Mouse (Mus musculus) forebrain, embryonic 13.5 days (tissue): ENCODE data around the gene Aqp3. TPM values are rescaled to one million over a fixed set of nuclear protein-coding genes. Genes with fewer than 3 reads are reported as not detected.
A peak's percentile ranks its signal among the peaks of the same experiment; 100 is the strongest.

Experiments
- ATAC-seq: fragments of 200-750 bp; cut with Nextera tagmentation; 2 replicates; pipeline ENCODE4 v1.8.0; 2017
- H3K27ac ChIP-seq: fragments of 300-500 bp; sonication (generic); 2 replicates; pipeline ENCODE4 v1.5.1; 2015; ENCODE audit warnings: inconsistent platforms, mild to moderate bottlenecking, moderate library complexity
- H3K27me3 ChIP-seq: fragments of 300-500 bp; sonication (generic); 2 replicates; pipeline ENCODE4 v1.6.1; 2015; ENCODE audit warnings: mild to moderate bottlenecking, inconsistent platforms
- H3K36me3 ChIP-seq: fragments of 300-500 bp; sonication (generic); 2 replicates; pipeline ENCODE4 v1.6.1; 2015; ENCODE audit warnings: mild to moderate bottlenecking, inconsistent platforms; ENCODE audit not compliant: poor library complexity, severe bottlenecking
- H3K4me1 ChIP-seq: fragments of 300-500 bp; sonication (generic); 2 replicates; pipeline ENCODE4 v1.6.1; 2015; ENCODE audit warnings: inconsistent platforms
- H3K4me2 ChIP-seq: fragments of 300-500 bp; sonication (generic); 2 replicates; pipeline ENCODE4 v1.6.1; 2015; ENCODE audit warnings: inconsistent platforms, mild to moderate bottlenecking, moderate library complexity
- H3K4me3 ChIP-seq: fragments of 300-500 bp; sonication (generic); 2 replicates; pipeline ENCODE4 v1.5.1; 2015; ENCODE audit warnings: mild to moderate bottlenecking, inconsistent platforms
- H3K9ac ChIP-seq: fragments of 300-500 bp; sonication (generic); 2 replicates; pipeline ENCODE4 v1.6.1; 2015; ENCODE audit warnings: mild to moderate bottlenecking, inconsistent platforms
- H3K9me3 ChIP-seq: fragments of 300-500 bp; sonication (generic); replicated peaks from 2 replicates; pipeline ENCODE4 v1.6.1; 2016; ENCODE audit warnings: inconsistent platforms
- WGBS: fragments of 180-500 bp; shearing (Covaris S2); methylation state at CpG from one replicate; pipeline ENCODE4 v1.1.7; 2015; 5-methylcytosine and 5-hydroxymethylcytosine counted together
- polyA plus RNA-seq: library from polyadenylated mRNA; unstranded; fragments of >200 nt; fragmentation: Nextera tagmentation; extraction: Ambion mirVana; gene quantifications from 2 replicates; pipeline ENCODE4 v1.2.1, GENCODE M21; 2015

The Aqp3 gene
- polyA plus RNA-seq = 0.10 TPM in 1 of 2 replicates, not detected in the other

DNA sequence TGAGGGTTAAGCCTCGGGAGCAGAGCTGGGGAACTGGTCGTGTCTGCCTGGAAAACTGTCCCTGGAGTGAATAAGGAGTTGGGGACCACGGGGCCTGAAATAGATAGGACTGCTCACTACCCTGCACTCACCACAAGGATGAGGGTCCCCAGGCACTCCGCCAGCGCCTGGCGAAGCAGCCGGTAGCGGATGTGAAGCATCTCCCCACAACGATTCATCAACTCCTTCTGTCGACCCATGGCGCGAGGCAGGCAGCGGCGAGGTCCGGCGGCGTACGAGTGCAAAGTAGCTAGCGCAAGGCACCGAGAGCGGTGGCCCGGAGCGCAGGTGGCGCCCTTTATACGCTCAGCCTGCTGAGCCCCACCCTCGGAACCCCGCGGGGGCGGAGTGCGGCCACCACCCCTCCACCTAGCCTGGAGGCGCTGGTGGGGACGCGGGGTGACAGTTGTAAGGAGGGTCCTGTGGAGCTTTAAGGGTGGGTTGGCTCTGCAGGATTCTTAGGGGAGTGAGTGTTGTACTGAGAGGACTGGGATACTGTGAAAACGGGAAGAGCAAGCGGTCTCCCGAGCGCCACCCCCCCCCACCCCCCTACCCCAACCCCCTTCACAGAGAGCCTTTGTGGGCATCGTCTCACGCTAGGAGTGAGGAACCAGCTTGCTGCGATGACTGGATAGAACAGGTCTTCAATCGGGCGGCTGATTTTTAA is at the start of gene Aqp3:
Gene Aqp3 (minus strand): TSS at position 313 of the 706 bp plus-strand sequence.
- H3K4me3 ChIP-seq = peak within 1 kb of the TSS; percentile 48
- H3K9me3 ChIP-seq = no peaks in the 10 kb centered on the region
- no peaks in the 10 kb centered on the region for H3K36me3 ChIP-seq
- peaks cover 12% of the 10 kb centered on the region; the same call in 1 of the 2 replicates for H3K4me1 ChIP-seq
- H3K27ac ChIP-seq = no peak within 1 kb of the TSS
- peak within 1 kb of the TSS; percentile 58 for H3K9ac ChIP-seq
- peaks cover 41% of the 10 kb centered on the region for H3K27me3 ChIP-seq
- under 1% methylated on average over 42 of the region's 42 CpGs for WGBS
- peak within 1 kb of the TSS; percentile 94 for H3K4me2 ChIP-seq
- ATAC-seq = peak; percentile 53

DNA sequence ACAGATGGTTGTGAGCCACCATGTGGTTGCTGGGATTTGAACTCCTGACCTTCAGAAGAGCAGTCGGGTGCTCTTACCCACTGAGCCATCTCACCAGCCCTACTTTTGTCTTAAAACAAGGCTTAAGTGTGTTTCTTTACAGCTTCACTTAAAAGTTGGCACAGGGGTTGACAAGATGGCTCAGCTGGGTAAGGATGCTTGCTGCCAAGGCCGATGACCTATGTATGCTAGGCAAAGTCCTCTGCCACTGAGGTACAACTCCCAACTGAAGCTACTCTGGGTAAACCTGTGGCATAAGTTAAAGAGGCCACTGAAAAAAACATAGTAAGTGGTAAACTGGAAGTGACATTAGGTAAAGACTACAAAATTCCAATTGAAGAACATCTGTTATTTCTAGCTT is 44.6 kb upstream of the Aqp3 start:
- Histone ChIP-seq H3K36me3 (peaks cover 32% of the 10 kb centered on the region), H3K9me3 (no peaks in the 10 kb centered on the region), H3K27me3 (no peaks in the 10 kb centered on the region), H3K4me3 (no peak overlapping the region), H3K4me2 (no peak overlapping the region), H3K4me1 (peaks cover 10% of the 10 kb centered on the region), H3K9ac (no peak overlapping the region), H3K27ac (no peak overlapping the region)
- WGBS = 92% methylated on average over 2 of the region's 2 CpGs
- no peak for ATAC-seq

DNA sequence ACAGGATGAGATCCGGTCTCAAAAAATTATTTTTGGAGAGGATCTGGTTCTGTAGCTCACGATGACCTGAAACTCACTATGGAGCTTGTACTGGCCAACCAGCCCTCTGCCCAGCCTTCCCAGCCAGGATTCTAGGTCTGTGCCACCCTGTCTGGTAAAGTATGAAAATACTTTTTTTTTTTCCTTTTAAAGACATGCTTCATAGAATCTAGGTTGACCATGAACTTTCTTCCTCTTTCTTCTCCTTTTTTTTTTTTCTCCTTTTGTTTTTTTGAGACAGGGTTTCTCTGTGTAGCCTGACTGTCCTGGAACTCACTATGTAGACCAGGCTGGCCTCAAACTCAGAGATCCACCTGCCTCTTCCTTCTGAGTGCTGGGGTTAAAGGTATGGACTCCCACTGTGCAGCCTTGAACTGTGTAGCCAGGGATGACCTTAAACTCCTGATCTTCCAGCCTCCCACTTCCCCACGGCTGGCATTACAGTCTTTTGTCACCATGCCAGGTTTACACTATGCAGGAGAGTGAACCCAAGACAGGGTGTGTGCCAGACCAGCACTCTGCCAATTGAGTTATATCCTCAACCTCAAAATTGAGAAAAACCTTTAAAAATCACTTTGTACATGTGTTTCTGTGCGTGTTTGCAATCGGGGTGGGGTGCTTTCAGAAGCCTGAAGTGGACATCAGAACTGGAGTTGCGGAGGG is 42.3 kb upstream of the Aqp3 start:
- no peak overlapping the region for H3K9ac ChIP-seq
- H3K4me2 ChIP-seq = no peak overlapping the region
- H3K36me3 ChIP-seq = peaks cover 28% of the 10 kb centered on the region
- peaks cover 13% of the 10 kb centered on the region for H3K4me1 ChIP-seq
- WGBS = 93% methylated on average over 6 of the region's 6 CpGs
- H3K27me3 ChIP-seq = no peaks in the 10 kb centered on the region
- H3K9me3 ChIP-seq = no peaks in the 10 kb centered on the region
- no peak overlapping the region for H3K4me3 ChIP-seq
- no peak overlapping the region for H3K27ac ChIP-seq
- ATAC-seq = no peak

DNA sequence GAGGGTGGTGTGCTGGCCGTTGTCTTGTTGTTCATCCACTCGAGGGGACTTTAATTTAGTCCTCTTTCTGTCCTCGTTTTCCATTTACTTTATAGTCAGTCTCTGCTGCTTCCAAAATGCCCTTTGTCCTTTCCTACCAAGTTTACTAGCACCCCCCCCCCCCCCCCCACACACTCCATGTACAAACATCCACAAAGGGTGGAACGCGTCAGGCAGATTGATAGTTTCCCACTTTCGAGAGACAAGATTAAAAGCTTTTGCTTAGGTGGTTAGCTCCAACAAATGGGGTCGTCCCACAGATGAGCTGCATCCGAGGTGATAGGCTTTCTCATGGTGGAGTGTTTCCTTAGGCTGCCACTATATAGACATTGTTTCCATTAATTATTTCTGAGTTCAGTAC is 38.8 kb upstream of the Aqp3 start:
- H3K36me3 ChIP-seq = peaks cover 24% of the 10 kb centered on the region
- ATAC-seq = no peak
- peaks cover 21% of the 10 kb centered on the region for H3K4me1 ChIP-seq
- H3K9ac ChIP-seq = peak overlapping the region; percentile 99
- H3K9me3 ChIP-seq = no peaks in the 10 kb centered on the region
- no peaks in the 10 kb centered on the region for H3K27me3 ChIP-seq
- WGBS = under 1% methylated on average over 8 of the region's 8 CpGs
- peak overlapping the region; percentile 76 for H3K4me2 ChIP-seq
- H3K27ac ChIP-seq = peak overlapping the region; percentile 99
- peak overlapping the region; percentile 97 for H3K4me3 ChIP-seq

DNA sequence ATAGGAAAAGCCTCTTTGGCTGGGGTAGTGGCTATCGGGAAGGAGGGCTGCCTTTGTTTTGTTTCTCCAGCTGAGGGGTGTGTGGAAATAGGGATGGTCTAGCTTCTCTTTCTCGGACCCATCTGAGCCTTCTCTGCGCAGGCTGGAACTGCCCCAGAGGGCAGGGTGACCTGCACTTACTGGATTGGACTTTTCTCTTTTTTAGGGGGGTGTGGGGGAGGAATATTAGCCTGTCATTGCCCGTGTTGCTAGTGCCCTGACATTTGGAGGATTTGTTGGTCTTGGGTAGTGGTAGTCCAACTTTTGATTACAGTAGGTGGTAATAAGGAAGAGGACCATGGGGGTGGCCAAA is 38.4 kb upstream of the Aqp3 start:
- Histone ChIP-seq H3K9ac (peak overlapping the region; percentile 99), H3K4me3 (peak overlapping the region; percentile 97), H3K4me1 (peaks cover 21% of the 10 kb centered on the region), H3K4me2 (peak overlapping the region; percentile 76), H3K27ac (peak overlapping the region; percentile 99), H3K36me3 (peaks cover 21% of the 10 kb centered on the region), H3K9me3 (no peaks in the 10 kb centered on the region), H3K27me3 (no peaks in the 10 kb centered on the region)
- WGBS = 2% methylated on average over 4 of the region's 4 CpGs
- ATAC-seq = peak; percentile 14

DNA sequence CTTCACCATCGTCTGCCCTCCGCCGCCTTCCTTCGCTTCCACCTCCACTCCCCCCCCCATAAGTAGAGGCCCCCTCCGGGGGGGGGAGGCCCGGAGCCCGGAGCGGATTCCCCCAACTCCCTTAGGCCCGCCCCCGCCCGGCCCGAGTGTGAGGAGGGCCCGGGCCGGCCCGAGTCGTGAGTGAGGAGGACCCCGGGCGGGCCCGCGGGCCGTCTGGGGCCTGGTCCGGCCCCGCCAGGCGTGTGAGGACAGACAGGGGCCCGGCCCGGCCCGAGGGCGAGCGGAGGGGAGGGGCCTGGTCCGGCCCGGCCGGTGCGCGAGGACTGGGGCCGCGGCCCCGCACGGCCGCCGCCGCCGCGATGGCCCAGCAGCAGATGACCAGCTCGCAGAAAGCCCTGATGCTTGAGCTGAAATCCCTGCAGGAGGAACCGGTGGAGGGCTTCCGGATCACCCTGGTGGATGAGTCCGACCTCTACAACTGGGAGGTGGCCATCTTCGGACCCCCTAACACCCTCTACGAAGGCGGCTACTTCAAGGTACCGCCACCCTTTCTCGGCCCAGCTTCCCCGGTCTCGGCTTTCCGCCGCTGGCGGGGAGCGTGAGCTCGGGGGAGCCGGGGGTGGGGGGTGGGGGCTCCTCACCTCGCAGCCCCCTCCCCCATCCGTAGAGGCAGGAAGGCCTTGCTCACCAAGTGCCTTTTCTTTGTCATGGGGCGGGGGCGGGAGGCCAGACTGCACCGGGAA is 37.9 kb upstream of the Aqp3 start, which contains the start of gene Ube2r2:
Gene Ube2r2 (plus strand): TSS at position 33 of the 743 bp plus-strand sequence.
- peak; percentile 81 for ATAC-seq
- H3K9ac ChIP-seq = peak within 1 kb of the TSS; percentile 99
- peaks cover 16% of the 10 kb centered on the region for H3K36me3 ChIP-seq
- peak within 1 kb of the TSS; percentile 97 for H3K4me3 ChIP-seq
- H3K4me1 ChIP-seq = peaks cover 21% of the 10 kb centered on the region
- peak within 1 kb of the TSS; percentile 99 for H3K27ac ChIP-seq
- under 1% methylated on average over 56 of the region's 65 CpGs for WGBS
- peak within 1 kb of the TSS; percentile 76 for H3K4me2 ChIP-seq
- H3K9me3 ChIP-seq = no peaks in the 10 kb centered on the region
- no peaks in the 10 kb centered on the region for H3K27me3 ChIP-seq

DNA sequence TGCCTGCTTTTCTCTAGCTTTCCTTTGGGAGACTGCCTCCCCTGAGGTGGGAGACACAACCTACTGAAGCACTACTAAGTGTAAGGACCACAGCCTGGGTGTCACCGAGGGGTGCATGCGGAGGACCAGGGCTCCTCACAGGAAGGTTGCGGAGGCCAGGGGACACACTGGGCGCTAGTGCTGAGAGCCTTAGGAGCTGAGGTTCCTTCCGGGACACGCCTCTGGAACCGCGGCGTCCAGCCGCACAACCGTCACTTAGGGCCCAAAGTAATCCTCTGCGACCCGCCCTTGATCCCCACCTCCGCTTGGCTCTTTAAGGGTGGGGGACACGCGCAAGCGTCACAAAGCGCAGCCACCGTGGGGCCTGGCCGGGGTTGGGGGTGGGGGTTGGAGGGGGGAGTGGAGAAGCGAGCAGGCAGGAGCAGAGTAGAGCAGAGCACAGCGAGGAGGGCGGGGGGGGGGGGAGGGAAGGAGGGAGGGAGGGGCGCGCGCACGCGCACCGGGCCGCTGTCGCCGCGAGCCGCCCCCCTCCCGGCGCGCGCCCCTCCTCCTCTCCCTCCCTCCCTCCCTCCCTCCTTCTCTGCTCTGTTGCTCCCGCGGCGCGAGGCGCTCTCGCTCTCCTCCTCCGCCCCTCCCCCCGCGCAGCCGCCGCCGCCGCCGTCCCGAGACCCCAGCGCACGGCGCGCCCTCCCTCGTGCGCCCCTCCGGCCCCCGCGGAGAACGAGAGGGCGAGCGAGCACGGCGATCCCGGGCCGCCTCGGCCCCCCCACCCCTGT is 37.1 kb upstream of the Aqp3 start:
- H3K36me3 ChIP-seq = peaks cover 10% of the 10 kb centered on the region
- 2% methylated on average over 27 of the region's 70 CpGs for WGBS
- peak; percentile 97 for ATAC-seq
- peak overlapping the region; percentile 97 for H3K4me3 ChIP-seq
- H3K9ac ChIP-seq = peak overlapping the region; percentile 99
- peaks cover 21% of the 10 kb centered on the region for H3K4me1 ChIP-seq
- no peaks in the 10 kb centered on the region for H3K9me3 ChIP-seq
- H3K4me2 ChIP-seq = peak overlapping the region; percentile 76
- no peaks in the 10 kb centered on the region for H3K27me3 ChIP-seq
- peak overlapping the region; percentile 99 for H3K27ac ChIP-seq

DNA sequence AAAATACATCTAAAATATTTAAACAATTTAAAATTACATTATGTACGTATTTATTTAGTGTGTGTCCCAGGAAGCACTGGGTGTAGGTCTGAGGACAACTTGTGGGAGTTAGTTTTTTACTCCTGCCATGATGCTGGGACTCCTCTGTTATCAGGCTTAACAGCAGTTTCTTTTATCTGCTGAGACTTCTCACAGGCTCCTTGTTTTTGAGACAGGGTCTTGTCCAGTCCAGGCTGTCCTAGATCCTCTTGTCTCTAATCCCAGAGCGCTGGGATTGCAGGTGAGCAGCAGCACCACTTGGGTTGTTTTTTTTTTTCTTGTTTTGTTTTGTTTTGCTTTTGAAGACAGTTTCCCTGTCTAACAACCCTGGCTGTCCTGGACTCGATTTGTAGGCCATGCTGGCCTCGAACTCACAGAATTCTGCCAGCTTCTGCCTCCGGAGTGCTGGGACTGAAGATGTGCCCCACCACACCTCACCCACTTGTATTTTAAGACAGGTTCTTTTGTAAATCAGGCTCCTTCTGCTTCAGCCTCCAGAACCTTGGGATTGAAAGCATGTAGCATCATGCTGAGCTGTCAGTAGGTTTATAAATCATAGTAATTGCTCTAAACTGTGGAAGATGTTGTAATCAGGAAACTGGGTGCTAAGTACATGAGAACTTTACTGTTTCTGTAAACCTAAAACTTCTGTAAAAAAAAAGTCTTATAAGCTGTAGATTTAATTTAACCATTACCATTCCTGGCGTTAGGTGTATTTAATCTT is 35.7 kb upstream of the Aqp3 start:
- no peak overlapping the region for H3K4me2 ChIP-seq
- H3K9me3 ChIP-seq = no peaks in the 10 kb centered on the region
- peaks cover 6% of the 10 kb centered on the region for H3K36me3 ChIP-seq
- ATAC-seq = no peak
- peaks cover 20% of the 10 kb centered on the region for H3K4me1 ChIP-seq
- H3K4me3 ChIP-seq = no peak overlapping the region
- H3K9ac ChIP-seq = no peak overlapping the region
- no peaks in the 10 kb centered on the region for H3K27me3 ChIP-seq
- H3K27ac ChIP-seq = no peak overlapping the region
- 81% methylated on average over 6 of the region's 6 CpGs for WGBS

DNA sequence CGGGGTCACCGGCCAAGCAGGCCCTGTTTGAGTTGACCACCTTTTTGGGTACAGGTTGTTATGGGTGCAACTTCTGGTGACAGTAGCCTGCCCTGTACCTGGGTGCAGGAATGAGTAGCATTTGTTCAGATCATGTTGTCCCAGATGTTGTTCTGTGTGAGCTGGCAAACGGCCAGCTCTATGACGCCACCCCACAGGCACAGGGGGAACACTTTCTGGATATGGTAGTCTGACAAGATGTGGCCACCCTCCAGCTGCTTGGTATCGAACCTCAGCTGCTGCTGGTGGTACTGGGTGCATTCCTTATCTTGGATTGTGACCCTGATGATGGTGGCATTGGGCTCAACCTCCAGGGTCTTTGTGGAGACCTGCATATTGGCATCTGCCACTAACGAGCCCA is 34.5 kb upstream of the Aqp3 start:
- H3K4me1 ChIP-seq = peaks cover 10% of the 10 kb centered on the region
- no peak overlapping the region for H3K9ac ChIP-seq
- no peak overlapping the region for H3K27ac ChIP-seq
- no peaks in the 10 kb centered on the region for H3K36me3 ChIP-seq
- no peak for ATAC-seq
- H3K27me3 ChIP-seq = no peaks in the 10 kb centered on the region
- H3K9me3 ChIP-seq = no peaks in the 10 kb centered on the region
- H3K4me2 ChIP-seq = no peak overlapping the region
- WGBS = 63% methylated on average over 6 of the region's 6 CpGs
- no peak overlapping the region for H3K4me3 ChIP-seq

DNA sequence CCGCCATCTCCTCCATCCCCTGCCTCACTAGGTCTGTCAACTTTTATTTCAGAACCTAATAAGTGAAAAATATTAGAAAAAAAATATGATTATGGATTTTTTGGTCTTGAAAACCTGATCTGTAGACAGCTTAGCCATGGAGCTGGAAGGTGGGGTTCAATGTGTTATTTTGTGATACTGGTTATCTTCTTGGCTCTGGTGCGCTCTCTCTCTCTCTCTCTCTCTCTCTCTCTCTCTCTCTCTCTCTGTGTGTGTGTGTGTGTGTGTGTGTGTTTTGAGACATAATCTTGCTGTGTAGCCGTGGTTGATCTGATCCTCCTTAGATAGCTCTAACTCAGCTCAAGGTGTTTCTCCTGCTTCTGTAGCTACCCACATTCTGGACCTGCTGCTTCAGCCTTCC is 31.9 kb upstream of the Aqp3 start:
- no peaks in the 10 kb centered on the region for H3K36me3 ChIP-seq
- H3K4me2 ChIP-seq = no peak overlapping the region
- no peak overlapping the region for H3K9ac ChIP-seq
- H3K4me3 ChIP-seq = no peak overlapping the region
- WGBS = 90% methylated on average over 3 of the region's 3 CpGs
- H3K27ac ChIP-seq = no peak overlapping the region
- ATAC-seq = no peak
- no peaks in the 10 kb centered on the region for H3K9me3 ChIP-seq
- H3K27me3 ChIP-seq = no peaks in the 10 kb centered on the region; the same call in 1 of the 2 replicates
- H3K4me1 ChIP-seq = peaks cover 6% of the 10 kb centered on the region; the same call in 1 of the 2 replicates

DNA sequence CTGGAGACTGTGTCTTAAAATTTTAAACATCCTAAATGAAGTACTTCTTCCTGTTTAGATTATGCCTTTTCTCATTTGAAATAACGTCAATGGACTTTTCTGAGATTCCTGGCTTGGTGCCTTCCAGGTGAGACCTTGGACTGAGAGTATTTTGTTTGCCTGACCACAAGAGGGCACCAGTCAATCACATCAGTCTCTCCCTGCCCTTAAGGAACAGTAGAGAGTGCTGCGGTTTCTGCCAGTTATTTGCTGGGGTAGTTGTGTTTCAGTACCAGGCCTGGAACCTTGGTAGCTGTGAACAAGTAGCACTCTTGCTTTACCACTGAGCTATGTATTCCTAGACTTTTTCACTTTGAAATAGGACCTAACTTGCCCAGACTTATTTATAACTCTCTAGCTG is 31.4 kb upstream of the Aqp3 start:
- 6% methylated on average over 2 of the region's 2 CpGs for WGBS
- no peak overlapping the region for H3K27ac ChIP-seq
- no peaks in the 10 kb centered on the region for H3K36me3 ChIP-seq
- H3K27me3 ChIP-seq = no peaks in the 10 kb centered on the region; the same call in 1 of the 2 replicates
- peak; percentile 65 for ATAC-seq
- no peak overlapping the region for H3K4me2 ChIP-seq
- no peak overlapping the region for H3K9ac ChIP-seq
- no peaks in the 10 kb centered on the region for H3K9me3 ChIP-seq
- H3K4me3 ChIP-seq = no peak overlapping the region
- H3K4me1 ChIP-seq = peaks cover 2% of the 10 kb centered on the region; the same call in 1 of the 2 replicates
